Mouse (Mus musculus): ENCODE data around the gene Zfp385b. TPM values are rescaled to one million over a fixed set of nuclear protein-coding genes. Genes with fewer than 3 reads are reported as not detected.

Zfp385b gene
- total RNA-seq, 2 experiments from 2014 or later, result 7.0 to 7.6 TPM

GRCm38 (mm10) chr2:77515011-77515410 lies 304.4 kb downstream of the Zfp385b start:
- no peak for DNase-seq

GRCm38 (mm10) chr2:77514476-77514875 lies 305.0 kb downstream of the Zfp385b start:
- no peak for DNase-seq

- no peak for DNase-seq
These were observed 310.7 kb downstream of the Zfp385b start for GRCm38 (mm10) chr2:77508731-77509130.

- DNase-seq, result no peak
These were observed 313.1 kb downstream of the Zfp385b start for GRCm38 (mm10) chr2:77506308-77506707.

GRCm38 (mm10) chr2:77505614-77506013 lies 313.8 kb downstream of the Zfp385b start:
- no peak for DNase-seq

- no peak for DNase-seq
These were observed 315.6 kb downstream of the Zfp385b start for GRCm38 (mm10) chr2:77503674-77504351.

GRCm38 (mm10) chr2:77503217-77503616 lies 316.2 kb downstream of the Zfp385b start:
- DNase-seq, result no peak

GRCm38 (mm10) chr2:77502458-77502857 lies 317.0 kb downstream of the Zfp385b start:
- DNase-seq, result no peak

GRCm38 (mm10) chr2:77500480-77500879 lies 319.0 kb downstream of the Zfp385b start:
- DNase-seq, result no peak

GRCm38 (mm10) chr2:77498379-77498778 lies 321.1 kb downstream of the Zfp385b start:
- no peak for DNase-seq

GRCm38 (mm10) chr2:77497942-77498341 lies 321.5 kb downstream of the Zfp385b start:
- no peak for DNase-seq

GRCm38 (mm10) chr2:77496071-77496470 lies 323.4 kb downstream of the Zfp385b start:
- no peak for DNase-seq

- DNase-seq, result no peak
These were observed 324.1 kb downstream of the Zfp385b start for GRCm38 (mm10) chr2:77495344-77495743.

GRCm38 (mm10) chr2:77493695-77494094 lies 325.7 kb downstream of the Zfp385b start:
- DNase-seq, result no peak

GRCm38 (mm10) chr2:77487151-77487550 lies 332.3 kb downstream of the Zfp385b start:
- DNase-seq, result no peak

GRCm38 (mm10) chr2:77481274-77481673 lies 338.2 kb downstream of the Zfp385b start:
- DNase-seq, result no peak

- DNase-seq, result no peak
These were observed 341.9 kb downstream of the Zfp385b start for GRCm38 (mm10) chr2:77477536-77477935.

GRCm38 (mm10) chr2:77476444-77476843 lies 343.0 kb downstream of the Zfp385b start:
- no peak for DNase-seq

- no peak for DNase-seq
These were observed 347.1 kb downstream of the Zfp385b start for GRCm38 (mm10) chr2:77472254-77472837.

- DNase-seq, result no peak
These were observed 348.7 kb downstream of the Zfp385b start for GRCm38 (mm10) chr2:77470716-77471115.

- no peak for DNase-seq
These were observed 358.0 kb downstream of the Zfp385b start for GRCm38 (mm10) chr2:77461413-77461812.

GRCm38 (mm10) chr2:77460011-77460410 lies 359.4 kb downstream of the Zfp385b start:
- DNase-seq, result no peak

GRCm38 (mm10) chr2:77458431-77458830 lies 361.0 kb downstream of the Zfp385b start:
- no peak for DNase-seq

- no peak for DNase-seq
These were observed 362.3 kb downstream of the Zfp385b start for GRCm38 (mm10) chr2:77457120-77457519.
